In genomic region chr2:27690714-27691113, GRCm38 (mm10) we compare ENCODE assay signal across 8 mouse cellular contexts. TPM values are rescaled to one million over a fixed set of nuclear protein-coding genes. Genes with fewer than 3 reads are reported as not detected.
A peak's percentile ranks its signal among the peaks of the same experiment; 100 is the strongest.
DNase-seq lines count a peak whose midpoint lies in the region; ATAC-seq lines count a peak whose summit lies in the region.

No protein-coding gene starts in this region.

- peak; percentile 45 for DNase-seq in adrenal gland, adult 2 months
- no peak for DNase-seq in adrenal gland, postnatal 4 days (ENCODE audit: low spot score in 2 of 2)
- DNase-seq in heart, adult 8-10 months (ENCODE audit: low spot score), result peak; percentile 73
- DNase-seq in lung, postnatal 10 days, result peak; percentile 72
- DNase-seq in ovary, adult 18-20 months (ENCODE audit: low spot score), result no peak
- DNase-seq in adipocyte (ENCODE audit: low spot score), result no peak

- no peaks in the 10 kb centered on the region for H3K36me3 ChIP-seq in kidney, embryonic 15.5 days

- no peak overlapping the region for H3K4me3 ChIP-seq in kidney, embryonic 15.5 days (replicated peaks)

- H3K27me3 ChIP-seq in kidney, embryonic 15.5 days, result no peaks in the 10 kb centered on the region

- peak overlapping the region; percentile 81 for H3K27ac ChIP-seq in kidney, embryonic 15.5 days

- H3K9me3 ChIP-seq in kidney, embryonic 15.5 days (replicated peaks), result no peaks in the 10 kb centered on the region

- ATAC-seq in kidney, embryonic 15.5 days (replicated peaks; ENCODE audit: low FRiP score), result no peak
- ATAC-seq in frontal cortex, adult (ENCODE audit: low TSS enrichment), result no peak

- H3K4me2 ChIP-seq in kidney, embryonic 15.5 days, result no peak overlapping the region

- no peak overlapping the region for H3K9ac ChIP-seq in kidney, embryonic 15.5 days

- WGBS in kidney, embryonic 15.5 days, result 57% methylated on average over 5 of the region's 5 CpGs

- H3K4me1 ChIP-seq in kidney, embryonic 15.5 days, result peaks cover 80% of the 10 kb centered on the region

RNA-seq across cellular contexts. Expression of gene Rxra, which starts 14.5 kb away (rescaled TPM):
- 10 to 100 TPM; 59.4 to 71.6 TPM for total RNA-seq in adrenal gland, adult 2 months (2021)
- polyA plus RNA-seq in adrenal gland, adult 2 months (2012; rRNA removed), result 84.5 and 90.5 TPM in 2 replicates
- total RNA-seq in adrenal gland, postnatal 4 days (2021), result 10 to 100 TPM; 58.4 to 59.3 TPM
- total RNA-seq in heart, adult 8-10 months (2022), result 10 to 100 TPM; 50.5 to 61.2 (median 56.9) TPM
- 9.6 and 10.4 TPM in 2 replicates for polyA plus RNA-seq in kidney, embryonic 15.5 days (2015; fragmentation: Nextera tagmentation; extraction: Ambion mirVana)

Comparison
In these comparisons a context has a peak if more than half of its experiments do, and no peak if none do; other contexts are left out.
1. DNase-seq: peak in adrenal gland, adult 2 months (single experiment), heart, adult 8-10 months (single experiment) and lung, postnatal 10 days (single experiment); none in adrenal gland, postnatal 4 days (0 of 2), ovary, adult 18-20 months (single experiment) and adipocyte (single experiment).